Mouse (Mus musculus) liver, embryonic 14.5 days (tissue): ENCODE measurements around the gene Lipe.

Source experiments
- CTCF ChIP-seq: IDR thresholded peaks from 2 replicates; pipeline ENCODE4 v1.5.1; 2016; ENCODE audit warnings: antibody characterized with exemption, low read depth, control low read depth
- EP300 ChIP-seq: IDR thresholded peaks from 2 replicates; pipeline ENCODE4 v1.6.1; 2016; ENCODE audit warnings: antibody characterized with exemption, low read depth

- TF ChIP-seq CTCF (no peak), EP300 (no peak)
Measured at GRCm38 (mm10) chr7:25392851-25393250, 5.7 kb downstream of the Lipe start.
